Mouse (Mus musculus): Measurements from ENCODE around the gene Tmem270. TPM values are rescaled to one million over a fixed set of nuclear protein-coding genes. Genes with fewer than 3 reads are reported as not detected.

Gene Tmem270
- 0.52 TPM for polyA plus RNA-seq (2014; fragmentation: Illumina TruSeq; extraction: RNeasy Lipid Tissue Mini Kit (QIAGEN cat#74804); ENCODE audit: low read depth, low replicate concordance)

DNA sequence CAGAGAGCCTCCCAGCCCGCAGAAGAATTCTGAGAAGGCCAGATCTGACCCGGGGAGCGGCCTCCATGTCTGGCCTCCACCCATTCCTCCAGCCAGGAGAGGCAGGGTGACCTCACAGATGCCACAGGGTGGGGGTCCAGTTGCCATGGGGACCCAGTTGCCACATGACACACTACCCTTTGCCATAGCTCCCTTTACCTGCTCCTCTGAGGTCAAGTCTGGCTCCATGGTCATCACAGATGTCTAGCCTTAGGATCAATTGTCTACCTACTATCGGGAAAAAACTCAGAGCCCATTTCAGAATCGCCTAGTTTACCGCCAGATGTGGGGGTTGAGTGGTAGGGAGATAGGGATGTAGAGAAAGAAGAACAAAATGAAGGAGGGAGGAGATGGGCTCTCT lies at the start of gene Tmem270:
TSS of gene Tmem270 (minus strand) at position 101 of the 400 bp plus-strand sequence.

DNA sequence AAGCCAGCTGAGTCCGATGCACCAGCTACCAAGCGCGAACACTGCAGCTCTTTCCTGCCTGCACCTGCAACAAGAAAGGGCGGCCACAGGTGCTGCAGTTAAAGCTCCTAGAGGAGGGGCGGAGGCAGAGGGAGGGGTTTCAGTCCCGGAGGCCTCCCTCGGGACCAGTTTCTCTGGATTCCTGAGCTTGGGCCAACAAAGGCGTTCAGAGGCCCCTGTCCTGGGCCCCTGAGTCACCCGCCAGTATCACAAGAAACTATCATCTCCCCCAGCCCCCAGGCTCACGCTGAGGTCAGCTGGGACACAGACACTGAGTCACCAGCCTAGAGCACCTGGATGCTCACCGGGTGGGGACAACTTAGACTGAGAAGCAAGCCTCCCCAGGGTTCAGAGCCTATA lies 40.3 kb upstream of the Tmem270 start, which contains the start of gene Cldn4:
TSS of gene Cldn4 (minus strand) at position 78 of the 399 bp plus-strand sequence.

DNA sequence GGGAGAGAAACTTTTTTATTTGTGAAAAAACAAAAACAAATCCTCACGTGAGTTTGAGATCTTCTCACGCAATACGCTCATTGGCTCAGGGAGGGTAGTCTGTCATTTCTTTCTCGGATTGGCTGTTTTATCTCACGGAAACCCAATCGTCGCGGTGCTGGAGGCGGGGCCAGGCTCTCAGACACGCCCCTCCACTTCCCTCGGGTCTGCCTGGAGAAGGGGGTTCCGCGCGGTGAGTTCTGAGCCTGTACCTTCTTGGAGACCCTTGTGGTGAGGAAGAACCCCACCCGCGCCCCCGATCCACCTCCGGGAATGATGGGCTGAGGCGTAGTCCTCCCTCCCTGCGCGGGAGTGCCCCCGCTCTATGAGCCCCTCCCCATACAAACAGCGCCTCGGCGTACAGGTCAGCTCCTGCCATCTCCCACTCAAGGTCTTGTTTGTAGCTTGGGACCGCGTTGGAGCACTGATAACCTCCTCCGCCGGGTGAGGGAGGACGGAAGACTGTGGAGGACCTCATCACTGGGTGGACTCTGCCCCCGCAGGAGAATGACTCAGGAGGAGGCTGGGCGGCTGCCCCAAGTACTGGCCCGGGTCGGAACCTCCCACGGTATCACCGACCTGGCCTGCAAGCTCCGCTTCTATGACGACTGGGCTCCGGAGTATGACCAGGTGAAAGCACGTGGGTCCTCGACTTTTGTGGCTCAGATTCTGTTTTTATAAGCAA lies 25.8 kb upstream of the Tmem270 start, which contains the start of gene Mettl27:
TSS of gene Mettl27 (plus strand) at position 190 of the 724 bp plus-strand sequence.

DNA sequence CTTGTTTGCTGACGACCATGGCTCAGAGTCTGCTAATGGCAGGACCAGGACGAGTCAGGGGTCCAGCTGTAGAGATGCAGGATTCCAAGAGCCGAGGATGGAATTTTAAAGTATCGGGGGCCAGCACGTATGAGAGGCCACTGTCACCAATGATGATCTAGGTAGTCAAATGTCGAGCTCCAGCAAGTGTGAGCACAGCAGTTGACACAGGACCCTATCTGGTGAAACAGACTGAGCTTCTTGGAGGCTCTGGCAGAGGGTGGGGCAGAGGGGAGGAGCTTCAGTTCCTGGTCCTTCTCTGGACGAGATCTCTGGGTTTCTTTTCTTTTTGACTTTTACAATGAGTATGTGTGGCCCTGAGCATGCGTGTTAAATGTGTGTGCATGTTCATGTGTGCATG lies 8.8 kb upstream of the Tmem270 start, which contains the start of gene Cldn13:
TSS of gene Cldn13 (minus strand) at position 216 of the 400 bp plus-strand sequence.

Other genes with a start within 250 kb of the Tmem270 start
- 1.6 TPM for gene Limk1, start 218.1 kb downstream of the Tmem270 start, polyA plus RNA-seq (2014; fragmentation: Illumina TruSeq; extraction: RNeasy Lipid Tissue Mini Kit (QIAGEN cat#74804); ENCODE audit: low read depth, low replicate concordance)
- gene Eln, start 159.4 kb downstream of the Tmem270 start, polyA plus RNA-seq (2014; fragmentation: Illumina TruSeq; extraction: RNeasy Lipid Tissue Mini Kit (QIAGEN cat#74804); ENCODE audit: low read depth, low replicate concordance), result 0.38 TPM
- 3.1 TPM for gene Cldn13, start 8.8 kb upstream of the Tmem270 start, polyA plus RNA-seq (2014; fragmentation: Illumina TruSeq; extraction: RNeasy Lipid Tissue Mini Kit (QIAGEN cat#74804); ENCODE audit: low read depth, low replicate concordance)
- 4.6 TPM for gene Mettl27, start 25.6 kb upstream of the Tmem270 start, polyA plus RNA-seq (2014; fragmentation: Illumina TruSeq; extraction: RNeasy Lipid Tissue Mini Kit (QIAGEN cat#74804); ENCODE audit: low read depth, low replicate concordance)
- not detected for gene Cldn4, start 40.2 kb upstream of the Tmem270 start, polyA plus RNA-seq (2014; fragmentation: Illumina TruSeq; extraction: RNeasy Lipid Tissue Mini Kit (QIAGEN cat#74804); ENCODE audit: low read depth, low replicate concordance)
- not detected for gene Cldn3, start 79.5 kb upstream of the Tmem270 start, polyA plus RNA-seq (2014; fragmentation: Illumina TruSeq; extraction: RNeasy Lipid Tissue Mini Kit (QIAGEN cat#74804); ENCODE audit: low read depth, low replicate concordance)
- 7.4 TPM for gene Abhd11, start 102.4 kb upstream of the Tmem270 start, polyA plus RNA-seq (2014; fragmentation: Illumina TruSeq; extraction: RNeasy Lipid Tissue Mini Kit (QIAGEN cat#74804); ENCODE audit: low read depth, low replicate concordance)
- not detected for gene Stx1a, start 116.7 kb upstream of the Tmem270 start, polyA plus RNA-seq (2014; fragmentation: Illumina TruSeq; extraction: RNeasy Lipid Tissue Mini Kit (QIAGEN cat#74804); ENCODE audit: low read depth, low replicate concordance)
- 10.2 TPM for gene Dnajc30, start 157.5 kb upstream of the Tmem270 start, polyA plus RNA-seq (2014; fragmentation: Illumina TruSeq; extraction: RNeasy Lipid Tissue Mini Kit (QIAGEN cat#74804); ENCODE audit: low read depth, low replicate concordance)
- 9.1 TPM for gene Bud23, start 158.2 kb upstream of the Tmem270 start, polyA plus RNA-seq (2014; fragmentation: Illumina TruSeq; extraction: RNeasy Lipid Tissue Mini Kit (QIAGEN cat#74804); ENCODE audit: low read depth, low replicate concordance)
- not detected for gene Vps37d, start 171.5 kb upstream of the Tmem270 start, polyA plus RNA-seq (2014; fragmentation: Illumina TruSeq; extraction: RNeasy Lipid Tissue Mini Kit (QIAGEN cat#74804); ENCODE audit: low read depth, low replicate concordance)
- 1.1 TPM for gene Mlxipl, start 183.2 kb upstream of the Tmem270 start, polyA plus RNA-seq (2014; fragmentation: Illumina TruSeq; extraction: RNeasy Lipid Tissue Mini Kit (QIAGEN cat#74804); ENCODE audit: low read depth, low replicate concordance)
- 12.1 TPM for gene Tbl2, start 242.9 kb upstream of the Tmem270 start, polyA plus RNA-seq (2014; fragmentation: Illumina TruSeq; extraction: RNeasy Lipid Tissue Mini Kit (QIAGEN cat#74804); ENCODE audit: low read depth, low replicate concordance)